Mouse (Mus musculus) heart, postnatal 0 days (tissue): ENCODE measurements around the gene Zmat5. TPM values are rescaled to one million over a fixed set of nuclear protein-coding genes. Genes with fewer than 3 reads are reported as not detected.

Source experiments
- ATAC-seq: fragments of 200-750 bp; cut with Nextera tagmentation; 2 replicates; pipeline ENCODE4 v1.8.0; 2017; ENCODE audit warnings: low read depth, moderate number of reproducible peaks, moderate library complexity; ENCODE audit not compliant: insufficient read depth
- DNase-seq: peaks from one replicate; pipeline ENCODE4 v3.0.0-alpha.2; 2016; ENCODE audit warnings: low spot score
- H3K27ac ChIP-seq: fragments of 300-500 bp; sonication (generic); 2 replicates; pipeline ENCODE4 v1.5.1; 2014; ENCODE audit warnings: low read depth, mild to moderate bottlenecking
- H3K27me3 ChIP-seq: fragments of 300-500 bp; sonication (generic); 2 replicates; pipeline ENCODE4 v1.6.1; 2014; ENCODE audit warnings: low read length, mixed read lengths; ENCODE audit not compliant: control insufficient read depth, insufficient read depth
- H3K36me3 ChIP-seq: fragments of 300-500 bp; sonication (generic); replicated peaks from 2 replicates; pipeline ENCODE4 v1.6.1; 2014; ENCODE audit warnings: low read length, mixed read lengths; ENCODE audit not compliant: control insufficient read depth, insufficient read depth
- H3K4me1 ChIP-seq: fragments of 300-500 bp; sonication (generic); 2 replicates; pipeline ENCODE4 v1.6.1; 2014; ENCODE audit warnings: antibody characterized with exemption; ENCODE audit not compliant: control insufficient read depth, insufficient read depth
- H3K4me2 ChIP-seq: fragments of 300-500 bp; sonication (generic); 2 replicates; pipeline ENCODE4 v1.6.1; 2014; ENCODE audit warnings: low read depth, mild to moderate bottlenecking, low read length, moderate library complexity
- H3K4me3 ChIP-seq: fragments of 300-500 bp; sonication (generic); 2 replicates; pipeline ENCODE4 v1.5.1; 2014; ENCODE audit warnings: low read depth, low read length
- H3K9ac ChIP-seq: fragments of 300-500 bp; sonication (generic); replicated peaks from 2 replicates; pipeline ENCODE4 v1.6.1; 2014; ENCODE audit warnings: low read depth, low read length, mixed read lengths
- H3K9me3 ChIP-seq: fragments of 300-500 bp; sonication (generic); replicated peaks from 2 replicates; pipeline ENCODE4 v1.6.1; 2016; ENCODE audit warnings: low read length; ENCODE audit not compliant: control insufficient read depth
- CTCF ChIP-seq: IDR thresholded peaks from 2 replicates; pipeline ENCODE4 v1.5.1; 2016; ENCODE audit warnings: antibody characterized with exemption, control low read depth, low read depth
- EP300 ChIP-seq: IDR thresholded peaks from 2 replicates; pipeline ENCODE4 v1.6.1; 2016; ENCODE audit warnings: antibody characterized with exemption, low read depth
- WGBS: fragments of 180-500 bp; shearing (Covaris S2); extraction: QIAGEN DNeasy Blood & Tissue Kit; methylation state at CpG from one replicate; pipeline ENCODE4 v1.1.7; 2014; 5-methylcytosine and 5-hydroxymethylcytosine counted together
- polyA plus RNA-seq: library from polyadenylated mRNA; unstranded; fragments of >200 nt; fragmentation: Nextera tagmentation; extraction: Ambion mirVana; gene quantifications from 2 replicates; pipeline ENCODE4 v1.2.1, GENCODE M21; 2015
- total RNA-seq: library from RNA; depleted of rRNA; stranded (reverse); fragments of >200 nt; gene quantifications from 2 replicates; pipeline ENCODE4 v1.2.3, GENCODE M21; 2014; ENCODE audit warnings: low replicate concordance

Zmat5 gene
- total and polyA plus RNA-seq, 2 experiments from 2014 or later, result 35.1 to 50.5 TPM

DNA sequence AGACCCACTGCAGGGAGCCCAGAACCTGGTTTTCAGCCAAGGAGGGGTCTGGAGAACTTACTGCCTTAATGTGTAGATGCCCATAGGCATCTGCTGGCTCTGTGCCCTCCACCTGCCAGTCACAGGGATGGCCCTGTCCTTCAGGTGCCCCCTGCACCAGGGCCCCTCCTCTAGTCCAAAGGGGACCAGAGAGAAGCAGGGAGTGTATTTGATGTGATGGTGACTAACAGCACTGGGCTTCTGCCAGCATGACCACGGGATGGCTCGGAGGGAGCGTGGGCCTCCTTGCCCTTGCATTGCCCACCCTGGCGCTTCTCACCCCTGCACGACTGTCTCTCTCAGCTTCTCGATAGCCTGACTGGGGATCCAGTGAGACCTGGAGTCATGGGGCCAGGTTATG is 40.2 kb downstream of the Zmat5 start:
- no peak overlapping the region for H3K4me3 ChIP-seq

DNA sequence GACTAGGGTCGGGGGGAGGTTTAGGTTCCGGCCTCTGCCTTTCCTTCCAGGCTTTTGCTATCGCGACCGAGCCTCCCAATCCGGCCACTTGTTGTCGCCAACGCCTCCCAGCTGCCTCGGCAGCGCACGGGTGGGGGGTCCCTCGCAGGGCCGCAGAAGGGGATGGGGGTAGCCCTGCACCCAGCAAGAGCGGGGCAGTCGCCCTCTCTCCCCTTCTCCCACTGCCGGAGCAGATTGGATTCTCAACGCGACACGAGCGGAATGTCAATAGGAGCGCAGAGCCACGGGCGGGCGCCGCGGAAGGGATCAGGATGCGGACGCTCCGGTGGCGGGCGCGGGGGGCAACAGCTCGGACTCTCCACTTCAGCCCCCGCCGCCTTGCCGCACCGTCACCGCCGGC is 41.5 kb downstream of the Zmat5 start:
- H3K9ac ChIP-seq, result no peak overlapping the region

More for the DNA sequence above, 40.2 kb downstream of the Zmat5 start:
- no peaks in the 10 kb centered on the region for H3K9me3 ChIP-seq
- H3K4me1 ChIP-seq, result peaks cover 4% of the 10 kb centered on the region
- ATAC-seq, result no peak
- H3K36me3 ChIP-seq, result no peaks in the 10 kb centered on the region
- DNase-seq, result no peak
- no peak overlapping the region for H3K27ac ChIP-seq
- no peak for TF ChIP-seq CTCF
- TF ChIP-seq EP300, result no peak
- no peak overlapping the region for H3K4me2 ChIP-seq
- no peak overlapping the region for H3K9ac ChIP-seq
- 49% methylated on average over 6 of the region's 6 CpGs for WGBS
- peaks cover 88% of the 10 kb centered on the region for H3K27me3 ChIP-seq

DNA sequence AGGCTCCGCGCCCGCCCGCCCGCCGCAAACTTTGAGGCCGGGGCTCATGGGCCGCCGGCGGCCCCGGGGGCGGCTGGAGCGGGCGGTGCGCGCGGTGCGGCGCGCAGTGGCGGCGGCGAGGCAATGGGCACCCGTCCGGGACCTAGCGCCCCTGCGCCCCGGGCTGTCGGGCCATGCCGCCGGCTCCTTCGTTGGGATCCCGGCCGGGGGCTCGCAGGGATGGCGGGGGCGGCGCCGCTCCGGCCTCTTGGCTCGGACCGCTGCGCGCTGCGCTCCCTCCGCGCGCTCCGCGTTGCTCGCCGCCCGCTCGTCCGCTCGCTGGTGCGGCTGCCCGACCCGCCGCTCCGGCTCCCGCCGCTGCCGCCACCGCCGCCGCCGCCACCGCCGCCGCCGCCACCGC is 42.3 kb downstream of the Zmat5 start, which contains the start of gene Cabp7:
Gene Cabp7 (minus strand): TSS at position 46 of the 400 bp plus-strand sequence.
- no peak for DNase-seq
- under 1% methylated on average over 35 of the region's 73 CpGs for WGBS
- peaks cover 4% of the 10 kb centered on the region for H3K4me1 ChIP-seq
- H3K27me3 ChIP-seq, result peaks cover 95% of the 10 kb centered on the region
- no peak for ATAC-seq
- H3K9ac ChIP-seq, result no peak within 1 kb of the TSS
- TF ChIP-seq EP300, result no peak
- no peak for TF ChIP-seq CTCF
- no peak within 1 kb of the TSS for H3K27ac ChIP-seq
- peak within 1 kb of the TSS; percentile 53 for H3K4me3 ChIP-seq
- no peaks in the 10 kb centered on the region for H3K36me3 ChIP-seq
- H3K4me2 ChIP-seq, result peak within 1 kb of the TSS; percentile 84
- H3K9me3 ChIP-seq, result no peaks in the 10 kb centered on the region

More for the DNA sequence above, 41.5 kb downstream of the Zmat5 start:
- no peaks in the 10 kb centered on the region for H3K9me3 ChIP-seq
- peaks cover 4% of the 10 kb centered on the region for H3K4me1 ChIP-seq
- peak overlapping the region; percentile 84 for H3K4me2 ChIP-seq
- peak overlapping the region; percentile 53 for H3K4me3 ChIP-seq
- ATAC-seq (no peak), DNase-seq (no peak)
- H3K27me3 ChIP-seq, result peaks cover 96% of the 10 kb centered on the region
- no peaks in the 10 kb centered on the region for H3K36me3 ChIP-seq
- WGBS, result under 1% methylated on average over 28 of the region's 39 CpGs
- TF ChIP-seq EP300 (no peak), CTCF (no peak)
- no peak overlapping the region for H3K27ac ChIP-seq

DNA sequence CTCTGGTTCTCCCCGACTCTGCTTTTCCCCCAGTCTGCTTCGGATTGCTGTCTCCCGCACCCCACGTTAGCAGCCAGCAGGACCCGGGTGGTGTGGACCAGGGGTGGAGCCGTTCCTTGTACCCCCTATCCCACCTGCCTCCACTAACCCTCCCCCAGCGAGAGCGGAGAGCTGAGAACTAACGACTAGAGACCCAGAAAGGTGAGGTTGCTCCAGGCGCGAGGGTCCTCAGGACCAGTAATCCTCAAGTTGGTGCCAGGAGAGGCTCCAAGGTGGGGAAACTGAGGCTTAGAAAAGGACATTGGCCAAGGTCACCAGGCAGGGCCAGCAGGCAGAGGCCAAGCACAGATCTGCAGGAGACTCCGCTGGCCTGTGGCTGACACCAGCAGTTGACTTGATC is 42.8 kb downstream of the Zmat5 start:
- WGBS, result 2% methylated on average over 12 of the region's 12 CpGs
- Histone ChIP-seq H3K4me3 (peak overlapping the region; percentile 53), H3K36me3 (no peaks in the 10 kb centered on the region), H3K4me2 (peak overlapping the region; percentile 84), H3K4me1 (peaks cover 4% of the 10 kb centered on the region), H3K9ac (no peak overlapping the region), H3K27me3 (peaks cover 95% of the 10 kb centered on the region), H3K9me3 (no peaks in the 10 kb centered on the region), H3K27ac (no peak overlapping the region)
- DNase-seq (no peak), ATAC-seq (no peak)
- no peak for TF ChIP-seq EP300
- no peak for TF ChIP-seq CTCF

DNA sequence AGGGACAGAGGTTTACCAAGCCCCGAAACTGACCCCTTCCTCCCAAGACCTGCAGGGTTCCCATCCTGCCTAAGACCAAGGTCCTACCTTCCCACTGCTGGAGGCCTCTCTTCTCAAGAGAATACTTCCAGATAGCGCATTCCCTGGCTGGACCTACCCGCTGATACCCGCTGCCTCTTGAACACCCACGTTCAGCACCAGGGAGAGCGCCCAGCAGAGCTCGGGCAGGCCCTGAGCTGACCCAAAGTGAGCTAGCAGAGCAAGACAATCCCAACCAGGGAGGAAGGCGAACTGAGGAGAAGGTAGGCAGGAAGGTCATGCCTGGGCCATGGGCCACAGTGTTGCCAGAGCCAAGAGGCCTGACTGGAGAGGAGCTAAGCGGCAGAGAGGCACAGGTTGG is 45.8 kb downstream of the Zmat5 start:
- Histone ChIP-seq H3K4me3 (no peak overlapping the region), H3K9ac (no peak overlapping the region), H3K9me3 (no peaks in the 10 kb centered on the region; the same call in 1 of the 2 replicates), H3K36me3 (no peaks in the 10 kb centered on the region), H3K4me2 (no peak overlapping the region), H3K4me1 (peaks cover 4% of the 10 kb centered on the region), H3K27me3 (peaks cover 73% of the 10 kb centered on the region), H3K27ac (no peak overlapping the region)
- WGBS, result 2% methylated on average over 9 of the region's 9 CpGs
- TF ChIP-seq EP300 (no peak), CTCF (no peak)
- ATAC-seq (peak; percentile 52; the same call in 1 of the 2 replicates), DNase-seq (peak; percentile 80)

GRCm38 (mm10) chr11:4752836-4753235 is 48.4 kb downstream of the Zmat5 start:
- DNase-seq, result no peak
- no peak for ATAC-seq
- no peak overlapping the region for H3K27ac ChIP-seq
- no peaks in the 10 kb centered on the region; the same call in 1 of the 2 replicates for H3K9me3 ChIP-seq
- WGBS, result 52% methylated on average over 10 of the region's 10 CpGs
- H3K4me2 ChIP-seq, result no peak overlapping the region
- no peaks in the 10 kb centered on the region for H3K36me3 ChIP-seq
- H3K27me3 ChIP-seq, result peaks cover 51% of the 10 kb centered on the region
- no peak overlapping the region for H3K9ac ChIP-seq
- no peaks in the 10 kb centered on the region for H3K4me1 ChIP-seq
- TF ChIP-seq EP300 (no peak), CTCF (no peak)
- H3K4me3 ChIP-seq, result no peak overlapping the region
